Mouse (Mus musculus): ENCODE measurements at regions not wholly inside any gene's neighbourhood (a gene's known extent, or its start where the extent isn't known, plus 50 kb on each side); places are given as distances from the start of the nearest gene placed in this dataset.

DNA sequence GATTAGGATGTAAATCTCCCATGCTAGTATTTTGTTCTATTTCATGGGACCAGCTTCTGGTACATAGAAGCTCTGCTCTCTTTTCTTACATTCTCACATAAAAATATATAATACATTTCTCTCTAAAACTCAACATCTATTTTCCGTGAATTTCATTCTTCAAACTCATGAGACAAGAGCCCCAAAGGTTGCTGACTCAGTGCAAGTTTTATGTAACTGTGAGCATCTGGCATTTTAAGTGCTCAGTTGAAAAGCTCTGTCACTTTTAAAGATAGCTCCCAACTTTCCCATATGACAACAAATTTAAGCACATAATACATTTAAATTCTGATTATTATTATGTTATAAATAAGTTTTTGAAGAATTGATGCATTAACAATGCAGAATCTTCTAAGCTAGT lies 268.5 kb downstream of the AW209491 start:
- DNase-seq = no peak

DNA sequence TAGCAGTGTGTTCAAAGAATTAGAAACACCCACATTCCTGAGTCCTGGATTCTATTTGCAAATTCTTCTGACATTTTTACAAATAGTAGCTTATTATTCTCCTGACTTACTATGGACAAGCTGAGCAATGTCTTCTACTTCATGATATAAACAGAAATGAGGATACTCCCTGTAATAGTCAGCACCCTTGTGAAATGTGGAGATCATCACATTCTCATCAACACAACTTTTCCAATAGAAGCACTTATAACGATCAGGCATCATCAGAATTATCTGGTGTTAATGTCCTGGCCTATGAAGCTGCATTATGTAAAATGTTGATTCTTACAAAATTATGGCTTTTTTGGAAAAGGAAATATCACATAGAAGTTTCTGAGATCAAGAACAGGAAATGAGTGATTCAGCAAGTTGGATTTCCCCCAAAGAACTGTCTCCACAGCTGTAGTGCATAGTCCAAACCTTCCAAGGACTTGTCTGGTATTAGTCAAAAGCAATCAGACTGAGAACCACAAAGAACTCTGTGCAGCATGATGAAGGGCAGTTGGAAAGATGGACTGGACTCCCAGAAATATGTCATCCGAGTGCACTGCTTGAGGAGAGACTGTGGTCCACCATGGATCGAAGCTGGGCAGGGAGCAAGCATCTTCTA lies 300.3 kb downstream of the AW209491 start:
- DNase-seq = no peak

DNA sequence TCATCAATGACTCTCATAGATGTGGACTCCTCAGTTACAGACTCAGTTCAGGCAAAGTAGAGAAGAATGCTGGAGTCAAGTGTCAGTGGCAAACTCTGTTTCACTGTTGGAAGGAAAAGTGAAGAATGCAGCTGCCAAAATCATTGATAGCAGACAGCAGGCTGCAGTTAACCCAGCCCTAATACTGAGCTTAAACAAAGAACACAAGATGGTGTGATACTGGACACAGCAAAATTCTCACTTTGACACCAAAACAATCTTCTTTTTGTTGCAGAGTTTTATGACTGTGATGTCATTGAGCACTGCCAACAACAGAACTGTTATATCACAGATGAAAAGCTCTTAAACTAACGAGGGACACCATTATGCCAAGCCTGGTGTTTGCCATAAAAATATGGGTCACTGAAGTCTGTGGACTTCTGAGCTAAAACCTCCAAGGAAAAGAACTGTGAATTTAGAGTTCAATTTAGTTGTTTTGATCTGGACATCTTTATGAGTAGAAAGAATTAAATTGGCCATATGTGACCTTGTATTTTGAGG lies 336.3 kb downstream of the AW209491 start:
- DNase-seq = no peak

DNA sequence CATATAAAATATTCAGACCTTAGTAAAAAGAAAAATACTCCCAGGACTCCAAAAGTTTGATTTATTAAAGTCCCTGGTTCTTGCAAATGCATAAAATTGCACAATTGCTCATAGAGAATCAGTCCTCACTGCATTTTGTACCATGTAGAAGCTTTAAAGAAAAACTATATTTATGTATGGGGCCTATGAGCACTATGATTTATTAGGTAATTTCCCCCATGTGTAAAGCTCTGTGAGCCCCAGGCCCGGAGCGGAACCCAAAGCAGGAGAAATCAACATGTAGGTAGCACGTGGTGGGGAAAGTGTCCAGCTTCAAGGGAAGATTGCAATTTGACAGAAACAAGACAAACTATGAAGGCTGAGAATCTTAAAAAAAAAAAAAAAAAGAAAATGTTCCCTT lies 372.7 kb downstream of the AW209491 start:
- no peak for DNase-seq

DNA sequence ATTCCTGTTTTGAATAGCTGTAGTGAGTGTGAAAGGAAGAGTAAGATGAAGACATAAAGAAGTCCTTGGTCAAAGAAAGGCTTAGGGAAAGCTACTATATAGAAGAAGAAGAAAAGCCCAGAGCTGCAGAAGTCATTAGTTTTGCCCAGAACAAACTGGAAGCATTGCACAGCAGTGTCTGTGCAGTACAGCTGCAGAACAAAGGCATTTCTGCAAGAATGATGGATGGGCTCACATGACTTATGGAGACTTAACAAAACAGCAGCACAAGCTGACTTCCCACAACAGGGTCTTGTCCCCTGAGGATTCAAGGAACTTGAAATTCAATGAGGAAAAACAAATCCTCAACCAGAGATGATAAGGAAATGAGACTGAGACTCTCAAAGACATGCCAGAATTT lies 381.7 kb downstream of the AW209491 start:
- no peak for DNase-seq

DNA sequence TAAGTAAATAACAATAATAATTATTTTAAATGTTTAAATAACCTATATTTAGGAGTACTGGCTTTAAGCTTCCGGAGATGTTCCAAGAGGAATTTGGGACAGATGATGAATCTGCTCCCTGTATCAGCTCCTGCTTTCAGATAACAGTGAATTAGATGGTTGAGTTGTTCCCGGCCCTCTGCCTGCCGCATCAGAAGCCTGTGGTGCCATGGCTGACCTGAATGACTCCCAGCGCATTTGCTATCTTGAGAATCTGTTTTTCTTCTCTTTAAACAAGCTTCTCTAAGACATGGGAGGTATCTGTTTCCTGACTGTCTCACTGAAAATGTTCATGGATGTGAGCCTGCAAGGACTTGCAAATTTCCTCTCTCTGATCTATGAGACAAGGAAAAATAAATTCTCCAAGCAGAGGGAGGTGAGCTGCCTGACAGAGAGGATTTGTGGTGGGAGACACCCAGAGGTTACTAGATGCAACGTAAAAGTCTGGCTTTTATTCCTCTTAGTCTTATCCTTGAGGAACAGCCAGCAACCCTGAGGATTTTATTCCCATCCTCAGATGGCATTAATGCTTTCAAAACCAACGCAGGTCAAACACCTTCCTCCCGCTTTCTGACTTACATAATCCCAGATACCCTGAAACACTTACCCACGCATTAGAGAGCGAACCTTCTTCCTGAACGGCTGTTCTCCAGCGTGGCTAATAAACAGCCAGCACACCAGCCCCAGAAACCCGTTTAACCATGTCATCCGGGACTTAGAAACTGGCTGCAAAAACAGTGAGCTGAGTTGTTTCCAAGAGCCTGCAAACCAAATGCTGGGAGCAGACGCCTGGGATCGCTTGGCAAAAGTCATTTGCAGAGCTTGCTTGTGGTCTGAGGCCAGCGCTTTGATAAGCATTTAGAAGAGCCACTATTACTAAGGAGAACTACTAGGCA lies 389.1 kb downstream of the AW209491 start:
- peak; percentile 26 for DNase-seq

DNA sequence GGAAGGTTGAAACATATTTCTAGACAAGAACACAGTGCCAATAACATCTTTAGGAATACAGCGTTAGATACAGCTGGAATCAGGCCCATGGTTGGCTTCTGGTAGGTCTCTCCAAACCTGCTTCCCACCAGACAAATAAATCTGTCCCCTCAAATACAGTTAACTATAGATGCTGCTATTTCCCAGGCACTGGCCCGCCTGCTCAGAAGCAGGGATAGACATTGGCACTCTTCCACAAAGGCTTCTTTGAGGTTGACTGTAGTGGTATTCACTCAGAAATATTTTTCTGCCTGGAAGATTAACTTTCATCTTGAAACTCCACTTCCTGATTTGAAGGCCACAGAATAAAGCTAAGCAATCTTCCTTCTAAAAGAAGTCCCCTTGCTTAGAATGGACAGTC lies 396.6 kb downstream of the AW209491 start:
- DNase-seq = no peak

DNA sequence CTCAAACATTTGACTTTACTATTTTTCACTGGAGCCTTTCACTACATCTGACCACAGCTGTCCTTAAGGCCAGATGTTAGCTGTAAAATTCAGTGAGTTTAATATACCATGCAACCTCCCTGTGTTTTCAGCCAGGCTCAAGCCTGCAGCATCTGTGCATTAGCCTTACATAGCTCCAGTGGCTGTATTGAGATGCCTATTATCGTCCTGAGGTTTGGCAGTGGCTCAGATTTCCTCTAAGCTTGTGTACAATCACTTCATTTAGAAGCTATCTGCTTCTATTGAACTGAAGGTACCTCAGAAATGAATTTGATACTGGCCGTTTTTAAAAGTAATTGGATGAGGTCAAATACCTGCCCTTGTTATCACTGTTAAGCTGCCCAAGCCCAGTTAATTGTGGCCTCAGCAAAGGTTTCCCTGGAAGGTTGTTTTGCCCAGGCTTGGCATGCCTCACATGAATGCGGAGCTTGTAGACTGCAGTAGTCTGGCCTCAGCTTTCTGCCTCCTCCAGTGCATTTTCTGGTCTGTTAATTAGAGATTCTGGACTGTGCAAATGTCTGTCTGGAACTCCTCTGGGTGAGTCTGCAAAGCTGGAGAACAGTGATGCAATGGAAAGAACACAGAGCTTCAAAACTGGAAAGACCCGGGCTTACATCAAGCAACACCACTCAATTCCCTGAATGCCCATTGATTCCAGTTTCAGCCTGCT lies 410.2 kb upstream of the Gli3 start:
- DNase-seq = no peak

DNA sequence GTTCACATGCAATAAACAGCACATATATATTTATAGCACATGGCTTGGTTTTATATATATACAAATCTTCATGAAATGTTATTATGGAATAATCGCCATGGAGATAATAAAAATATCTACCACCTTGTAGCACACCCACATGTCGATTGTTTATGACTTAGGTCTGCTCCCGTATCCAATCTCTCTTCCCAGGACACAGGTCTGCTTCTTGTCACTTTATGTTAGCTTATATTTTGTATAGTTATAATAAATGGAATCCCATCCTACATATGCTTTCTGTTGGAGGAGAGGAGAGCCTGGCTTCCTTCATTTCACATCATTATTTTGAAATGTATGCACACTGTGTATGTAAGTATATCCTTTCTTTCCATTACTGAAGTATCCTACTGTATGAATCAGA lies 408.3 kb upstream of the Gli3 start:
- no peak for DNase-seq

DNA sequence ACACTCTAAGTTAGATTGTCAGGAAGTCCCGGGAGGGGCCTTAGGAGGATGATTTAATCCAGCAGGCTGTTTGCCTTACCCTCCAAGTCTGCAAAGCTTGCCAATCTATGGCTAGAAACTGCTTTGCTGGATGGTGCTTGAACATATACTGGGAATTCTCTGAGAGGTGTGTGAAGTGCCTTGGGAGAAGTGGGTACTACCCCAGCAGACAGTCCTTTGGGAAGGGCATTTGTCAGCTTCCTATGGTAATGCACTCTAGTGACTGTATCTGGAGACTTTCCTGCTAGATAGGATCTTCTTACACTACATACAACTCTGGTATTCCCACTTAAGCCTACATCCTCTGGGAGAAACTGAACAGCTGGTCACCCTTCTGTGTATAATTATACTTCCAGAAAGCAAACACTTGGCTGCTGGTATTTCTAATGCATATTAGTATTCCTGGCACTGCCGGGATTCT lies 384.4 kb upstream of the Gli3 start:
- no peak for DNase-seq

DNA sequence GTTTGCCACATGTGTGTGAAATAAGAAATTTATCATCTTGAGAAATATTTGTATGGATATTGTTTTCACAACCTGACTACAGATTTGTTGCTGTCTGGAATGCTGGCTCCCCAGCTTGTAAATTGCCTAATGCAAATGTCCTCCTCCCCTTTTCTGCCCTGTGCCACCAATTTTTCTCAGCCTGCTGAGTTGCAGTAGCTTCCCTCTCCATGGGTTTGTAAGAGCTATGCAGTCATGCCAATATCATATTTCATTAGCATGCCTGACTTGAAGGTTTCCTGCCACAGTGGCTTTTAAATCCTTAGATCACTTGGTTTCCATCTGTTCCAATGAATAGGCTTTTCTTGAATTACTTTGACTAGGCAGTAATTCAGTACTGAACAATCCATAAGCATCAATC lies 383.9 kb upstream of the Gli3 start:
- DNase-seq = no peak

DNA sequence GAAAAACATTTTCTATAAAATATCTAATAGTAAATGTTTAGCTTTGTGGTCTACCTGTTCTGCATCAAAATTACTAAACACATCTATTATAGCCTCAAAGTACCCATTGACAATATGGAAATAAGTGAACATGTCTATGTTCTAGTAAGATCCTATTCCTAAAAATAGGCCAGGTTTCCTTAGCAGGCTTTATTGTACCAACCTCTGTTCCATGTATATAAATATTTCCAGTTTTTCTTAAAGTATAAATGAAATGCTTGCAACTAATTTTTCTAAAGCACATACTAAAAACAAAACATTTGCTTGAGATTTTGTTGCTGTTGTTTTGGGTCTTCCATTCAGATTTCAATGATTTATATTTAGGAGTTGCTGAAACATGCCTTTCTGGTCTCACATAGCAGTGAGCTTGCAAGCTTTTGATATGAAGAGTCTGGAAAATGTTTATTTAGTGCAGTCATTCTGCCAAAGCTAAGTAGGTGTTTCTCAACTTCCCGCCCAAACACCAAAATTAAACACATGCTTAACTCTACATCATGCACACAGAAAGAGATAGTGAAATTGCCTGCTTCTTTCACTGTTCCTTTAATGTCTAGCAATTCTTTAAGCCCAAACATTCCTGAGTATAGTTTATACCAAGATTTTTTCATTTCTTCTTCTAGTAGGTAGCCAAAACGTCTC lies 380.6 kb upstream of the Gli3 start:
- no peak for DNase-seq

DNA sequence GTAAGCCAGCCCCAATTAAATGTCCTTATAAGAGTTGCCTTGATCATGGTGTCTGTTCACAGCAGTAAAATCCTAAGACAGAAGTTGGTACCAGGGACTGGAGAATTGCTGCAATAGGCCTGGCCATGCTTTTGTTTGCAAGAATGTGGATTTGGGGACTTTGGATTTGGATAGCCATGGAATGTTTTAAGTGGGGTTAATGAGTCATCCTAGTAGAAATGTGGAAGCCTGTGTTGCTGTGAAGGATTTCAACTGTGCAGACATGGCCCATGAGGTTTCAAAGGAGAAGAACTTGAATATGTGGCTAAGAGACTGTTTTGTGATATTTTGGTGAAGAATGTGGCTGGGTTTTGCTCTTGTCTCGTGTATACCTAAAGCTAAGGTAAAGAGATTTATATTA lies 368.2 kb upstream of the Gli3 start:
- no peak for DNase-seq

DNA sequence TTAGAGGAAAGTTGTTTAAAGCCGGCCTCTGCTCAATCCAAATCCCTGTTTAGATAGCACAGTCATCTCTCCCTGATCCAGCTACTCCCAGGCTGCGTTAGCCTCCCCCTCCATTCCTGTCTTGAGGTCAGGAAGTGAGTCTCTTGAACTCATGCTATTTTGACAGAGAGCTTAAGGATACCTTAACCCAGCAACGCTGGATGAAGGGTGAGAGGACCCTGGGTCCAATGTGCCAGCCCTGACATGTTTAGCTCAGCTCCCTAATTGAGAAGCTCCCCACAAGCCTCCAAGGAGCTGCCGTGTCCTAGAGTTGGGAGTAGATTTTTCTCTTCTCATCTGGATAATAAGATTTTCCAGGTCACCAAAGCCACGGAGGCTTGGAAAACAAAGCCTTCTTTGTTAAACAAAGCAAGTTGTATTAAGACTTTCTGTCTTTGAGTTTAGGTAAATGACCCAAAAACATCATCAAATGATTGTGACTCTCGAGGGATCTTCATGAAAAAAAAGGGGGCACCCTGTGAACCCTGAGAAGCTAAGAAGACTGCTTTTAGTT lies 355.2 kb upstream of the Gli3 start:
- no peak for DNase-seq

DNA sequence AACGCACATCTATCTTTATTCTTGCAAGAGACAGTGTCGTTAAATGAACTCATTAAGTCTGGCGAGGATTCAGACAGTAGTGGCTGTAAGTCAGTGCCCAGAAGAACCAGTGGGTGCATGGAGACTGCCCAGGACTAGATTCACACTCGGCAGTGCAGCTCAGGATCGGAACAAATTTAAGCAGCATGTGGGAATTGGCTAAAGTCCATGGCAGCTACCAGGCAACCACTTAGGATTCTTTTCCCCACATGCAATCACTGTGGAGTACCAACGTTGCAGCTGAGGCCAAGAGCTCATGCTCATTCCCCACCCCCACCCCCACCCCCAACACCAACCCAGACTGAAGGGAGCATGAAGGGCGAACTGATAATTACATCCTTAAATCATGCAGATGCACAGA lies 349.7 kb upstream of the Gli3 start:
- DNase-seq = no peak

DNA sequence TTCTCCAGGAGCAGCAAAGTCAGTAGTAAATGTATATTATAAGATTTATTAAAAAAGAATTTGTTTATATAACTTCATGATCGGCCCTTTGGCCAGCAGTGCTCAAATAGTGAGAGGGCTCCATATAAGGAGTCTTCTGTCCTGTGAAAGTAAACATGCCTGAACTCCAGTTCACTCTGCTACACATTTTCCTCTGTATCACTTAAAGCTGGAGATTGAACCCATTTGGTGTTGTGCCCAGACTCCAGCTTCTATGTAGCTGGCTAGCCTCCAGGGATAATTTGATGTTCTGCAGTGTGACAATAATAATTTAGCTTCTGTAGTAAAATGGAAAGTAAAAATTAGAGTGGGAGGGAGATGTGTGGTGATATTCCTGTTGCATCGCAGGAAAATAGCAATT lies 332.8 kb upstream of the Gli3 start:
- DNase-seq = no peak

DNA sequence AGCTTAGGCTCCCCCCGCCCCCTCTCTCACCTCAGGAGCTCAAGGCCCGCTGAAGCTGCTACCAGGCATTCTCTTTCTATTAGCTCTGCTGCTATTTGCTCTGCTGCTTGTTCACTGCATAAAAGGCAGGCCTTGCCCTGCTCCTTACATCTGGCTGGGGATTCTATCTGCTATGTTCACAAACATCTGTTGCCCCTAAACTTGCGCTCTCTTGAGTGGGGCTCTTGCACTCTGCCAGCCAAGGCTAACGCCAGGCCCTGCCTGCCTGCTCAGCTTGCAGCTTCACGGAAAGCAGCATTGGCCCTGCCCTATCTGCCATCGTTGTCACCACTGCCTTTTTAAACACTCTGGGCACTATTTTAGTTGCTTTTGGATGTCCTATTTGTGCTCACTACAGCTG lies 316.9 kb upstream of the Gli3 start:
- DNase-seq = no peak

DNA sequence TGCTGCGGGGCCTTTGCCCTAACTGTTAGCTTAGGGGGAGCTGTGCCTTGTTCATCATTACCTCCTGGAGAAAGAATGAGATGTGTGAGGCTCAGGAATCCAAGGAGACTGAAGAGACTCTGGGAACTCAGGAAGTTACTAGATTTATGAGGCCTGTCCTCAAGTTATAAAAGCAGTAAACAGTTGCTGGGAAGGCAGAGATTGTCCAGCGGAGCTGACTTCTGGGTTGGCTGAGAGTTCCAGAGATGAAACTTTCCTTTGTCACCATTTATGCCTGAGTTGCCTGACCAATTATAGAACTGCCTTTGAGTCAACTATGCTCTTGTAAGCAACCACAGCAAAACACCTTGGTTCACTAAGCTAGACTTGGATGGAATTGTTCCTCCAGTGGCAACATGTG lies 282.1 kb upstream of the Gli3 start:
- DNase-seq = no peak

DNA sequence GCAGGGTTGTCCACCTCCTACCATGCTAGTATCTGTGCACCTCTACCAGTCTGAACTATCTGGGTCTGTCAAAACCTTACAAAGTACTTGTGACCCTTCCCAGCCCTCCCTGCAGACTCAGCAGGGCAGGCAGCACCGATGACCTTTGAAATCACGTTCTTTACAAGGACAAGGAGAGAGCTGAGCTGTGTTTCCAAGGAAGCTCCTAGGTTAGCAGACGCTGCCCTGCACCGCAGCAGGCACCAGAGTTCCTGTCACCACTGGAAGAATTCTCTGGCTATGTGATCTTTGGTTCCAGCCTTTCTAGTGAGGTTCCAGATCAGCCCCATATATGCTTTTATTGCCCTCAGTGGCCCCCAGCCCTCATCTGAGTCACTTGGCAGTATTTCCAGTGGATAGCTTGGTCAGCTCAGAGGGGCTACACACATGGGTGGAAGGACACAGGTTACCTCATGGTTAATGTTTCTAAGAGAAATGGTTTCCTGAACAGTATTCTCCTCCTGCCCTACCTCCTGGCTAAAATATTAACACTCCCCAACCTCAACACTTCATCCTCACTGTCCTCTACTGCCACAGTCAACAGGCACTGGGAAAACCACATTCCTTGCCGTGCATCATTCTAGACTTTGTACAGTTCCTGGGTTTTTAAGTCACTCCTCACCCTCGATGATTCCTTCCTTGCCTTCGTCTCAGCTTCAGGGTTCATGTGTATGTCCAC lies 251.2 kb upstream of the Gli3 start:
- no peak for DNase-seq

DNA sequence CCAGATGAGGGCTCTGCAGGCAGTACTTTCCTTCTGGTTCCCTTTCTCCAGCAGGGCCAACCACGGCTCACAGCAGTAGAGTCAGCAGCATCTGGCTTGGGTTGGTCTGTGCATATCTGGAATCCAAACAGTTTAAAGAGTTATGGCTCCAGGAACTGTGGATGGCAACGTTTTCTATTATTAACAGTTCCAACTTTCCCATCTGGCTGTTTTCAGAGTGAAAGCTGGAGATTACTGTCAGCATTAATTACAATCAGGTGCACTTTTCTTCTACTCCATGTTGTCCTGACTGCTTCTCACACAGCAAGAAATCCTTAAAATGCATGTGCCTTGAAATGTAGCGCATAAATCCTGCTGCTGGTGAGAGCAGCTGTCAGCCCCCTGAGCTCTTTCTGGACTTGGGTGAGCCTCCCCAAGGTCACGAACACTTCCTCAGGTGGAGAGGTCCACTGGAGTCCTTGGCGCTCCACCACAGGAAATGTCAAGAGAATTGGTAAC lies 250.6 kb upstream of the Gli3 start:
- peak; percentile 14 for DNase-seq

DNA sequence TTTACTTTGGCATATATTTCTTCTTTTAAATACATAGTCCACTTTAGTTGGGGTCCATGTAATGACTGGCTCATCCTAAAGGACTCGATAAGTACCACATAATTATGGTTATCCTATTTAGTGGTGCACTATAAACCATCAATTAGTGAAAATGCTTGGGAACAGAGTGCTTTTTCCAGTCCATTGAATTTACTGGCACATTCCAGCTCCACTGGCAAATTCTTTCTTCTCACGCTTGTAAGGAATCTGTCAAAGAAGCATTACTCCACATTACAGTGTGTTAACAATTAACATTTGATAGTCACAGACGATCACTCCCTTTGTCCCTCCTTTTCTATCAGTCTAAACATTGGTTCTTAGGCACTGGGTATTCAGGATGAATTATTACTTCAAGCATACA lies 241.7 kb upstream of the Gli3 start:
- no peak for DNase-seq

Measured in gastrocnemius, postnatal 25 days (tissue).